Mouse (Mus musculus): Measurements from ENCODE around the gene Gm20388. TPM values are rescaled to one million over a fixed set of nuclear protein-coding genes. Genes with fewer than 3 reads are reported as not detected.

Gm20388 gene
- polyA plus RNA-seq, 1 experiment from 2014 or later = not detected

- H3K36me3 ChIP-seq (ENCODE audit: control insufficient read depth, insufficient read depth, low read length) = no peaks in the 10 kb centered on the region
- DNase-seq (ENCODE audit: low spot score) = peak; percentile 46
- no peak overlapping the region for H3K9ac ChIP-seq (ENCODE audit: low read length)
- H3K9me3 ChIP-seq (ENCODE audit: control insufficient read depth, low read length) = no peaks in the 10 kb centered on the region
- H3K27ac ChIP-seq (replicated peaks) = no peak overlapping the region; the same call in 1 of the 2 replicates
- WGBS = 73% methylated on average over 12 of the region's 12 CpGs
- no peak for TF ChIP-seq CTCF (IDR thresholded peaks at IDR 0.05; ENCODE audit: low read depth)
- no peak for TF ChIP-seq EP300 (optimal IDR thresholded peaks at IDR 0.05)
- ATAC-seq (ENCODE audit: low FRiP score, low TSS enrichment) = no peak
- H3K4me2 ChIP-seq (replicated peaks; ENCODE audit: low read depth) = no peak overlapping the region
- no peaks in the 10 kb centered on the region for H3K27me3 ChIP-seq (ENCODE audit: control insufficient read depth, insufficient read depth, low read length)
- H3K4me1 ChIP-seq (replicated peaks; ENCODE audit: control insufficient read depth, insufficient read depth) = no peaks in the 10 kb centered on the region
- no peak overlapping the region for H3K4me3 ChIP-seq (ENCODE audit: low read depth, low read length)
Observed at GRCm38 (mm10) chr8:123343422-123343821, 3432.8 kb downstream of the Gm20388 start.

DNA sequence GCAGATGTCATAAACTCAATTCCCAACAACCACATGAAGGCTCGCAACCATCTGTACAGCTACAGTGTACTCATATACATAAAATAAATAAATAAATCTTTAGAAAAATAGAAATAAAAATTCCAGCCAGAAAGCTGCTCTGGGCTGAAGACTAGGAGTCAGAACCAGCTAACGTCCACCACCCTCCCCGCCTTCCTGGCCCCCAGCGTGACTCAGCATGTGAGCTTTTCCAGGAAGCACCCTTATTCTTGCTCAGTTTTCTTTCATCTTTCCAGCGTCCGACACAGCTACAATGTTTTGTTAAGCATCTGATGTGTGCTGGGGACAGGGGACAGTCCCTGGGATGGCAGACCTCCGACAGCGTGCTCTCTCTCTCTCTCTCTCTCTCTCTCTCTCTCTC, 3434.5 kb downstream of the Gm20388 start:
- Histone ChIP-seq H3K36me3 (ENCODE audit: control insufficient read depth, insufficient read depth, low read length) (no peaks in the 10 kb centered on the region), H3K4me3 (ENCODE audit: low read depth, low read length) (no peak overlapping the region), H3K27me3 (ENCODE audit: control insufficient read depth, insufficient read depth, low read length) (no peaks in the 10 kb centered on the region), H3K9me3 (ENCODE audit: control insufficient read depth, low read length) (no peaks in the 10 kb centered on the region), H3K27ac (replicated peaks) (no peak overlapping the region), H3K4me2 (replicated peaks; ENCODE audit: low read depth) (no peak overlapping the region), H3K4me1 (replicated peaks; ENCODE audit: control insufficient read depth, insufficient read depth) (no peaks in the 10 kb centered on the region), H3K9ac (ENCODE audit: low read length) (no peak overlapping the region)
- no peak for ATAC-seq (ENCODE audit: low FRiP score, low TSS enrichment)
- TF ChIP-seq EP300 (optimal IDR thresholded peaks at IDR 0.05) (no peak), CTCF (IDR thresholded peaks at IDR 0.05; ENCODE audit: low read depth) (no peak)
- 64% methylated on average over 8 of the region's 8 CpGs for WGBS
- no peak for DNase-seq (ENCODE audit: low spot score)

DNA sequence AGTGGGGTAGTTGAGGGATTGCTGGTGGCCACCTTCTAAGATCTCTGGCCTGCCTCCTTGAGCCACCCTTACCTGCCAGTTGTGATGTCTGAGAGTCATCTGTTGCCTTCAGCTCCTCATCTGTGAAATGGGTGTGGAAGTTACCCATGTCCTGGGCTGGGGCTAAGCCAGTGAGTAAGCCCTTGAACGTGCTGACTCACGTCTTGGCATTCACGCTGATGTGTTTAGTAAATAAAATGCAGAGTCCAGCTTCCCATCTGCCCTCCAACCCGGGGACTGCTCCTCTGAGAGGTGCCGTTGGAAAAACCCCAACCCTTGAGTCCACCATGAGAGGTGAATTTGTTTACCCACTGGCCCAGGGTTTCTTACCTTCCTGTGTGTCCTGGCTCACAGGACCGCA, 3435.2 kb downstream of the Gm20388 start:
- no peak overlapping the region for H3K4me2 ChIP-seq (replicated peaks; ENCODE audit: low read depth)
- no peaks in the 10 kb centered on the region for H3K36me3 ChIP-seq (ENCODE audit: control insufficient read depth, insufficient read depth, low read length)
- 62% methylated on average over 6 of the region's 6 CpGs for WGBS
- no peak overlapping the region for H3K4me3 ChIP-seq (ENCODE audit: low read depth, low read length)
- no peaks in the 10 kb centered on the region for H3K4me1 ChIP-seq (replicated peaks; ENCODE audit: control insufficient read depth, insufficient read depth)
- no peak for ATAC-seq (ENCODE audit: low FRiP score, low TSS enrichment)
- H3K9me3 ChIP-seq (ENCODE audit: control insufficient read depth, low read length) = no peaks in the 10 kb centered on the region
- DNase-seq (ENCODE audit: low spot score) = no peak
- no peak for TF ChIP-seq CTCF (IDR thresholded peaks at IDR 0.05; ENCODE audit: low read depth)
- no peak for TF ChIP-seq EP300 (optimal IDR thresholded peaks at IDR 0.05)
- no peak overlapping the region for H3K9ac ChIP-seq (ENCODE audit: low read length)
- H3K27ac ChIP-seq (replicated peaks) = no peak overlapping the region
- no peaks in the 10 kb centered on the region for H3K27me3 ChIP-seq (ENCODE audit: control insufficient read depth, insufficient read depth, low read length)

DNA sequence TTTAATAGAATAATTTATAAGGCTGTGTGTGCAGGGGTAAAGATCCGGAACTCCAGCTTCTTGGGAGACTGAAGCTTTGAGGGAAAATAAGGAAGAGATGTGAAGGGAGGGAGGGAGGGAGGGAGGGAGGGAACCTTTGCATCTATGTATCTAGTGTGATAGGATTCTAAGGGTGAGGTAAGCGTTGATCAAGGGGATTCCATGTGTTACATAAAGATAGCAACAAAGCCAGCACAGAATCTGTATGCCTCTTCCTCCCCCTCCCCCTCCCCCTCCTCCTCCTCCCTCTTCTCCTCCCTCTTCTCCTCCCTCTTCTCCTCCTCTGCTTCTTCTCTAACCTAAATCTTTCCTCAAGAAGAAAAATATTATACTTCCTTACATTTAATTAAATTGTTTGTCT, 3436.7 kb downstream of the Gm20388 start:
- no peaks in the 10 kb centered on the region for H3K4me1 ChIP-seq (replicated peaks; ENCODE audit: control insufficient read depth, insufficient read depth)
- H3K36me3 ChIP-seq (ENCODE audit: control insufficient read depth, insufficient read depth, low read length) = no peaks in the 10 kb centered on the region
- ATAC-seq (ENCODE audit: low FRiP score, low TSS enrichment) (no peak), DNase-seq (ENCODE audit: low spot score) (no peak)
- H3K4me3 ChIP-seq (ENCODE audit: low read depth, low read length) = no peak overlapping the region
- H3K9me3 ChIP-seq (ENCODE audit: control insufficient read depth, low read length) = no peaks in the 10 kb centered on the region
- no peak overlapping the region for H3K27ac ChIP-seq (replicated peaks)
- H3K9ac ChIP-seq (ENCODE audit: low read length) = no peak overlapping the region
- 62% methylated on average over 2 of the region's 2 CpGs for WGBS
- TF ChIP-seq CTCF (IDR thresholded peaks at IDR 0.05; ENCODE audit: low read depth) (no peak), EP300 (optimal IDR thresholded peaks at IDR 0.05) (no peak)
- H3K4me2 ChIP-seq (replicated peaks; ENCODE audit: low read depth) = no peak overlapping the region
- no peaks in the 10 kb centered on the region for H3K27me3 ChIP-seq (ENCODE audit: control insufficient read depth, insufficient read depth, low read length)

GRCm38 (mm10) chr8:123348237-123348843, 3437.7 kb downstream of the Gm20388 start:
- ATAC-seq (ENCODE audit: low FRiP score, low TSS enrichment) (peak; percentile 16; the same call in 1 of the 2 replicates), DNase-seq (ENCODE audit: low spot score) (peak; percentile 59)
- no peaks in the 10 kb centered on the region for H3K9me3 ChIP-seq (ENCODE audit: control insufficient read depth, low read length)
- no peaks in the 10 kb centered on the region for H3K27me3 ChIP-seq (ENCODE audit: control insufficient read depth, insufficient read depth, low read length)
- H3K9ac ChIP-seq (ENCODE audit: low read length) = no peak overlapping the region
- WGBS = 33% methylated on average over 9 of the region's 9 CpGs
- no peak overlapping the region for H3K4me2 ChIP-seq (replicated peaks; ENCODE audit: low read depth)
- no peaks in the 10 kb centered on the region for H3K4me1 ChIP-seq (replicated peaks; ENCODE audit: control insufficient read depth, insufficient read depth)
- peak overlapping the region; percentile 61; the same call in 1 of the 2 replicates for H3K27ac ChIP-seq (replicated peaks)
- H3K36me3 ChIP-seq (ENCODE audit: control insufficient read depth, insufficient read depth, low read length) = no peaks in the 10 kb centered on the region
- H3K4me3 ChIP-seq (ENCODE audit: low read depth, low read length) = no peak overlapping the region
- no peak for TF ChIP-seq EP300 (optimal IDR thresholded peaks at IDR 0.05)
- no peak for TF ChIP-seq CTCF (IDR thresholded peaks at IDR 0.05; ENCODE audit: low read depth)

- Histone ChIP-seq H3K36me3 (ENCODE audit: control insufficient read depth, insufficient read depth, low read length) (no peaks in the 10 kb centered on the region), H3K4me3 (ENCODE audit: low read depth, low read length) (no peak overlapping the region), H3K9ac (ENCODE audit: low read length) (no peak overlapping the region), H3K4me1 (replicated peaks; ENCODE audit: control insufficient read depth, insufficient read depth) (no peaks in the 10 kb centered on the region), H3K9me3 (ENCODE audit: control insufficient read depth, low read length) (no peaks in the 10 kb centered on the region), H3K27ac (replicated peaks) (no peak overlapping the region; the same call in 1 of the 2 replicates), H3K27me3 (ENCODE audit: control insufficient read depth, insufficient read depth, low read length) (no peaks in the 10 kb centered on the region), H3K4me2 (replicated peaks; ENCODE audit: low read depth) (no peak overlapping the region)
- DNase-seq (ENCODE audit: low spot score) (no peak), ATAC-seq (ENCODE audit: low FRiP score, low TSS enrichment) (no peak)
- no peak for TF ChIP-seq EP300 (optimal IDR thresholded peaks at IDR 0.05)
- TF ChIP-seq CTCF (IDR thresholded peaks at IDR 0.05; ENCODE audit: low read depth) = no peak
- 89% methylated on average over 4 of the region's 4 CpGs for WGBS
Observed at GRCm38 (mm10) chr8:123349073-123349472, 3438.4 kb downstream of the Gm20388 start.
